Mouse (Mus musculus) forebrain, postnatal 0 days (tissue): Measurements from ENCODE around the gene Pck2. TPM values are rescaled to one million over a fixed set of nuclear protein-coding genes. Genes with fewer than 3 reads are reported as not detected.

Source experiments
- ATAC-seq: fragments of 200-750 bp; cut with Nextera tagmentation; 2 replicates; pipeline ENCODE4 v1.8.0; 2017; ENCODE audit warnings: mild to moderate bottlenecking, moderate library complexity
- DNase-seq: peaks from one replicate; pipeline ENCODE4 v3.0.0-alpha.2; 2015
- H3K27ac ChIP-seq: fragments of 300-500 bp; sonication (generic); 2 replicates; pipeline ENCODE4 v1.5.1; 2014; ENCODE audit warnings: low read depth, mild to moderate bottlenecking, antibody characterized with exemption, low read length, moderate library complexity, mixed read lengths
- H3K27me3 ChIP-seq: fragments of 300-500 bp; sonication (generic); 2 replicates; pipeline ENCODE4 v1.6.1; 2014; ENCODE audit warnings: mild to moderate bottlenecking, low read length, mixed read lengths; ENCODE audit not compliant: insufficient read depth
- H3K36me3 ChIP-seq: fragments of 300-500 bp; sonication (generic); 2 replicates; pipeline ENCODE4 v1.6.1; 2014; ENCODE audit warnings: mild to moderate bottlenecking, moderate library complexity; ENCODE audit not compliant: insufficient read depth
- H3K4me1 ChIP-seq: fragments of 300-500 bp; sonication (generic); 2 replicates; pipeline ENCODE4 v1.6.1; 2014; ENCODE audit warnings: antibody characterized with exemption; ENCODE audit not compliant: insufficient read depth
- H3K4me2 ChIP-seq: fragments of 300-500 bp; sonication (generic); 2 replicates; pipeline ENCODE4 v1.6.1; 2014; ENCODE audit warnings: low read depth, mild to moderate bottlenecking, moderate library complexity
- H3K4me3 ChIP-seq: fragments of 300-500 bp; sonication (generic); 2 replicates; pipeline ENCODE4 v1.5.1; 2014; ENCODE audit warnings: low read depth, low read length, mixed read lengths
- H3K9ac ChIP-seq: fragments of 300-500 bp; sonication (generic); 2 replicates; pipeline ENCODE4 v1.6.1; 2014; ENCODE audit warnings: mild to moderate bottlenecking
- H3K9me3 ChIP-seq: fragments of 300-500 bp; sonication (generic); 2 replicates; pipeline ENCODE4 v1.6.1; 2016; ENCODE audit warnings: low read length
- CTCF ChIP-seq: sonication (generic); IDR thresholded peaks from 2 replicates; pipeline ENCODE4 v1.5.1; 2016; ENCODE audit warnings: antibody characterized with exemption, control low read depth, low read depth
- WGBS: fragments of 180-500 bp; shearing (Covaris S2); extraction: QIAGEN DNeasy Blood & Tissue Kit; methylation state at CpG from one replicate; pipeline ENCODE4 v1.1.7; 2014; 5-methylcytosine and 5-hydroxymethylcytosine counted together
- polyA plus RNA-seq: library from polyadenylated mRNA; unstranded; fragments of >200 nt; fragmentation: Nextera tagmentation; extraction: Ambion mirVana; gene quantifications from 2 replicates; pipeline ENCODE4 v1.2.1, GENCODE M21; 2015
- total RNA-seq: library from RNA; depleted of rRNA; stranded (reverse); fragments of >200 nt; gene quantifications from 2 replicates; pipeline ENCODE4 v1.2.3, GENCODE M21; 2014

Pck2 gene
- total and polyA plus RNA-seq, 2 experiments from 2014 or later, result 12.5 to 23.6 TPM

- H3K27ac ChIP-seq, result no peak overlapping the region
- DNase-seq, result peak; percentile 87
- H3K4me1 ChIP-seq, result no peaks in the 10 kb centered on the region
- H3K36me3 ChIP-seq, result peaks cover 76% of the 10 kb centered on the region
- H3K27me3 ChIP-seq, result no peaks in the 10 kb centered on the region
- 37% methylated on average over 6 of the region's 6 CpGs for WGBS
- peak; percentile 76 for ATAC-seq
- no peaks in the 10 kb centered on the region for H3K9me3 ChIP-seq
- H3K4me3 ChIP-seq, result no peak overlapping the region
- TF ChIP-seq CTCF, result peak; percentile 99
- 0 out of 2 replicates have a peak overlapping the region, but pooled peaks have one; percentile 22 for H3K9ac ChIP-seq
- no peak overlapping the region for H3K4me2 ChIP-seq
These were observed 42.6 kb upstream of the Pck2 start for GRCm38 (mm10) chr14:55497449-55497821.

GRCm38 (mm10) chr14:55505612-55506011 is 34.5 kb upstream of the Pck2 start:
- Histone ChIP-seq H3K4me3 (no peak overlapping the region), H3K9ac (no peak overlapping the region), H3K9me3 (no peaks in the 10 kb centered on the region), H3K27ac (no peak overlapping the region), H3K4me1 (no peaks in the 10 kb centered on the region), H3K4me2 (no peak overlapping the region), H3K27me3 (no peaks in the 10 kb centered on the region), H3K36me3 (peaks cover 38% of the 10 kb centered on the region)
- no peak for TF ChIP-seq CTCF
- no peak for ATAC-seq
- DNase-seq, result no peak
- WGBS, result 78% methylated on average over 9 of the region's 9 CpGs

- no peak for TF ChIP-seq CTCF
- no peak overlapping the region for H3K27ac ChIP-seq
- peaks cover 20% of the 10 kb centered on the region for H3K36me3 ChIP-seq
- ATAC-seq, result no peak
- H3K9ac ChIP-seq, result no peak overlapping the region
- no peaks in the 10 kb centered on the region for H3K4me1 ChIP-seq
- DNase-seq, result no peak
- WGBS, result 49% methylated on average over 7 of the region's 7 CpGs
- H3K4me2 ChIP-seq, result no peak overlapping the region
- no peak overlapping the region for H3K4me3 ChIP-seq
- no peaks in the 10 kb centered on the region for H3K9me3 ChIP-seq
- H3K27me3 ChIP-seq, result no peaks in the 10 kb centered on the region
These were observed 32.3 kb upstream of the Pck2 start for GRCm38 (mm10) chr14:55507801-55508200.

- Histone ChIP-seq H3K4me2 (no peak overlapping the region), H3K36me3 (peaks cover 13% of the 10 kb centered on the region), H3K9ac (no peak overlapping the region), H3K4me1 (no peaks in the 10 kb centered on the region), H3K9me3 (no peaks in the 10 kb centered on the region), H3K27ac (no peak overlapping the region), H3K27me3 (no peaks in the 10 kb centered on the region), H3K4me3 (no peak overlapping the region)
- DNase-seq, result no peak
- 80% methylated on average over 10 of the region's 10 CpGs for WGBS
- no peak for TF ChIP-seq CTCF
- ATAC-seq, result no peak
These were observed 30.5 kb upstream of the Pck2 start for GRCm38 (mm10) chr14:55509540-55509939.

- Histone ChIP-seq H3K9ac (peak within 1 kb of the TSS; percentile 33), H3K27ac (0 out of 2 replicates have a peak within 1 kb of the TSS, but pooled peaks have one; percentile 10), H3K9me3 (no peaks in the 10 kb centered on the region), H3K4me3 (peak within 1 kb of the TSS; percentile 16; the same call in 1 of the 2 replicates), H3K27me3 (no peaks in the 10 kb centered on the region), H3K4me1 (no peaks in the 10 kb centered on the region), H3K4me2 (peak within 1 kb of the TSS; percentile 31), H3K36me3 (peaks cover 12% of the 10 kb centered on the region)
- DNase-seq (peak; percentile 44), ATAC-seq (peak; percentile 58)
- TF ChIP-seq CTCF, result no peak
- 69% methylated on average over 21 of the region's 22 CpGs for WGBS
These were observed 29.8 kb upstream of the Pck2 start, which contains the start of gene Cpne6 for GRCm38 (mm10) chr14:55510125-55510731. Gene Cpne6 (plus strand): TSS chr14:55510445.

GRCm38 (mm10) chr14:55511037-55511436 is 29.0 kb upstream of the Pck2 start:
- H3K36me3 ChIP-seq, result peaks cover 9% of the 10 kb centered on the region; the same call in 1 of the 2 replicates
- H3K9me3 ChIP-seq, result no peaks in the 10 kb centered on the region
- H3K27me3 ChIP-seq, result no peaks in the 10 kb centered on the region
- TF ChIP-seq CTCF, result no peak
- no peak overlapping the region for H3K27ac ChIP-seq
- peak overlapping the region; percentile 31 for H3K4me2 ChIP-seq
- H3K4me3 ChIP-seq, result peak overlapping the region; percentile 16; the same call in 1 of the 2 replicates
- 48% methylated on average over 7 of the region's 7 CpGs for WGBS
- no peaks in the 10 kb centered on the region for H3K4me1 ChIP-seq
- DNase-seq (peak; percentile 49), ATAC-seq (peak; percentile 73)
- peak overlapping the region; percentile 33 for H3K9ac ChIP-seq

GRCm38 (mm10) chr14:55513927-55514326 is 26.1 kb upstream of the Pck2 start:
- no peaks in the 10 kb centered on the region for H3K9me3 ChIP-seq
- H3K4me3 ChIP-seq, result no peak overlapping the region
- H3K4me2 ChIP-seq, result no peak overlapping the region
- WGBS, result 74% methylated on average over 10 of the region's 10 CpGs
- no peaks in the 10 kb centered on the region for H3K4me1 ChIP-seq
- H3K27ac ChIP-seq, result no peak overlapping the region
- no peak overlapping the region for H3K9ac ChIP-seq
- DNase-seq (no peak), ATAC-seq (no peak)
- no peaks in the 10 kb centered on the region for H3K27me3 ChIP-seq
- no peaks in the 10 kb centered on the region for H3K36me3 ChIP-seq
- TF ChIP-seq CTCF, result no peak
